Mouse (Mus musculus) megakaryocyte, embryonic 14.5 days (primary cell): ENCODE data around the gene Pex3.

Source experiments
- FLI1 ChIP-seq: IDR thresholded peaks from 2 replicates; pipeline ENCODE4 v1.6.1; 2012; ENCODE audit warnings: low read length, inconsistent platforms, mixed read lengths
- GATA1 ChIP-seq: IDR thresholded peaks from 3 replicates; pipeline ENCODE4 v1.6.1; 2012; ENCODE audit warnings: mixed read lengths, low read length, inconsistent platforms, borderline replicate concordance

- TF ChIP-seq FLI1 (no peak), GATA1 (no peak)
Observed at GRCm38 (mm10) chr10:13553498-13553985, 600 bp upstream of the Pex3 start.
